Mouse (Mus musculus): ENCODE results near the gene Cd248.
A peak's percentile ranks its signal among the peaks of the same experiment; 100 is the strongest.
"Not testable (repeated sequence)": the region's sequence is repeated elsewhere in the genome, so short reads cannot be mapped to it uniquely, and the experiment has no call there.

Gene Cd248

DNA sequence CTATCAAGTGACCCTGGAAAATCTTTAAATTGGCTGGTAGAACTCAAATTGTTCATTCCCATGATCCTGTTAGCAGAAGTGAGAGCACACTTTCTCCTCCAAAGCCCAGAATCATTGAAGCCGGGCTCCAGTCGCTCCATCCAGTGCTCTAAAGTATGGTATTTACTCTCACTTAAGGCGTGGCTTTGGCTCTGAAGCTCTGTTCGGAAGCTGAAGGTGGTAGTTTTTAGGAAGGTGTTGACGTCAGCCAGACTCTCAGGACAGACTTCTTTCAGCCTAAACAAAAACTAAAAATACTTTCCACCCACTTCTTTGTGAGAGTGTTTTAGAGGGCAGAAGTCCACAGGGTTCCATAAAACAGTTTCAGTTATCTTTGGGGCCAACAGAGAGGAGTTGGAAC is 5.6 kb downstream of the Cd248 start:
- DNase-seq (ENCODE audit: extremely low read depth, low read depth) = no peak

DNA sequence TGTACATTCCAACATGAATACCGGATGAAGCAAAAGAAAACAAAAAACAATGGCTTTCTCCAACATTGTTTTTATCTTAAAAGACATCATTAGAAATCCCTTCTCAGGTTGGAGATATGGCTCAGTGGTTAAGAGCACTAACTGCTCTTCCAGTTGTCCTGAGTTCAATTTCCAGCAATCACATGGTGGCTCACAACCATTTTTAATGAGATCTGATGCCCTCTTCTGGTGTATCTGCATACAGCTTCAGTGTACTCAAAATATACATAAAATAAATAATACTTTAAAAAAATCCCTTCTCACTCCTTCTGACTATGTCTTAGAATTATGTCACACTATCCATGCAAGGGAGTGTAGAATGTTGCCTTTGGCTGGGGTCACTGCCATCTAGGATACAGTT is 11.4 kb downstream of the Cd248 start:
- no peak for DNase-seq (ENCODE audit: extremely low read depth, low read depth)

DNA sequence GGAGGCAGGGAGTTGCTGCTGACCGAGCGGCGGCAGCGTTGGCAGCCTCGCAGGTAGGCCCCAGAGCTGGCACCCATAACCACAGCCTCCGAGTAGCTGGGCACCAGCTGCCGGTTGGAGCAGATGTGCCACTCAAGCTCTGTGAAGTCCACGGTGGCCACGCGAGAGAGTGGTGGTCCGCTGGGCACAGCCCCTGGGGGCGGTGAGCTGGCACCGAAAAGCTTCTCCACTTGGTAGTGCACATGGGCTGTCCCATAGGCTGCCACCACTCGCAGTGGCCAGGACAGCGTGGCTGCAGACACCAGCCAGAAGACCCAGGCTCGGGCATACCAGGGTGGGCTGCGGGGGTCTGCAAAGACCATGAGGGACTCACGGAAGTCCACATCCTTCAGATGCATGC is 14.1 kb downstream of the Cd248 start:
- DNase-seq (ENCODE audit: extremely low read depth, low read depth) = no peak

DNA sequence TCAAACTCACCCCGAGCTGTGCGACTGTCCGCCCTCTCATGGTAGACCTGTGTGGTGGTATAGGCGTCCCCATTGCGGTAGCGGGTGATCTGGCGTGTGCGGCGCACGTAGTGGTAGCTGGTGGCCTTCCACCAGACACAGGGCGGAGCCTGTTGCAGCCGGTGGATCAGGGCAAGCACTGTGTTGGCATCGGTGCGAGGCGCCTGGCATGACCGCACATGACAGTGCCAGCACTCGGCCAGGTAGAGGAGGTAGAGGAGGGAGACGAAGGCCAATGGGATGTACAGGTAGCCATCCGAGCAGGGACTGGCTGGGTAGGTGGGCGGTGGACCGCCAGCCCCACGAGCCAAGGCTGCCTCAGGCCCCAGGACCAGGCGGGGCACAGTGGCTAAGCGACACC is 14.7 kb downstream of the Cd248 start:
- no peak for DNase-seq (ENCODE audit: extremely low read depth, low read depth)

DNA sequence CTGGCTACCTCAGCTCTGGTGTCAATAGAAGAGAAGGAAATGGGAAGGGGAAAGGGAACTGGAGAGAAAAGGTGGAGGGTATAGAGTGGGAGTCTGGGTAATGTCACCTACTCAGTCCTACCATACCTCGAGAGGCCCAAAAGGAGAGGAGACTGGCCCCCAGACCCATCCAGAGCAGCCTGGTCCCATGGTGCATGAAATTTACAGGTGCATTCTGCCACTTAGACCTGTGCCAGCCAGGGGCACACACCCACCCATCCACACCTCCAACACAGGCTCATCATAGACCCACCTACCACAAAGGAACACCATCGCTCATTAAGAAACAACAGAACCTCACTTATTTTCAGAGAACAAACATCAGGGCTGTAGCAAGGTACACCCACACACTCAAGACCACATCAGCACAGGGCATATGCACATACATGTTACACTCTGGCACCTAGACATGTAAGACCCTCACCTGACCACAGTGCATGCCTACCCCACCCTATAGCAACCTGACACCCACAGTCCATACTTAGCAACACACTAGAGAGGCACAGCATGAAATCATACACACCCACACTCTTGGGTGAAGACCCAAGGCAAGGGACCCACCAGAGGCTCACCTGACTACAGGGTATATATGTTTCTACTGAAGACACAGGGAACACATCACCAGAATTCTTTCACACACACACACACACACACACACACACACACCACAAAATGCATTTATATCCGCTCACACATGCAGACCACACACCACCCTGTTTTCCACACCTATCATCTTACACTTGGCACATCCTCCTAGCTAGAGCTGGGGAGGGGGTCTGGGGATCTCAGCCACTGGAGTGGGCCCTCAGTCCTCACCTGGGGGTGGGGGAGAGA is 16.3 kb downstream of the Cd248 start:
- no peak for DNase-seq (ENCODE audit: extremely low read depth, low read depth)

DNA sequence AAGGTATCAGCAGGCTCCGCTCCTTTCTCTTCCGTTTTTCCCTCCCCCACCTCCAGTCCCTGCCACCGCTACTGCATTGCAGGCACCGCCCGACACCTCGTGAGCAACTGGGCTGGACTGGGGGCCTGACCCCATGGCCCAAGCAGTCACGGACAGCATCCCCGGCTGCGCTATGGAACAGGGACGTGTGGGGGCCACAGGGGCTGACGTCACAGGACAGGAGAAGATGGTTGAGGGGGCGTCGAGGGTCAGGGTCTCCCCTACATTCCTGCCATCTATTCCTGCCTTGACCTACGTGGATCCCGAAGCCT is 16.9 kb downstream of the Cd248 start:
- no peak for DNase-seq (ENCODE audit: extremely low read depth, low read depth)

DNA sequence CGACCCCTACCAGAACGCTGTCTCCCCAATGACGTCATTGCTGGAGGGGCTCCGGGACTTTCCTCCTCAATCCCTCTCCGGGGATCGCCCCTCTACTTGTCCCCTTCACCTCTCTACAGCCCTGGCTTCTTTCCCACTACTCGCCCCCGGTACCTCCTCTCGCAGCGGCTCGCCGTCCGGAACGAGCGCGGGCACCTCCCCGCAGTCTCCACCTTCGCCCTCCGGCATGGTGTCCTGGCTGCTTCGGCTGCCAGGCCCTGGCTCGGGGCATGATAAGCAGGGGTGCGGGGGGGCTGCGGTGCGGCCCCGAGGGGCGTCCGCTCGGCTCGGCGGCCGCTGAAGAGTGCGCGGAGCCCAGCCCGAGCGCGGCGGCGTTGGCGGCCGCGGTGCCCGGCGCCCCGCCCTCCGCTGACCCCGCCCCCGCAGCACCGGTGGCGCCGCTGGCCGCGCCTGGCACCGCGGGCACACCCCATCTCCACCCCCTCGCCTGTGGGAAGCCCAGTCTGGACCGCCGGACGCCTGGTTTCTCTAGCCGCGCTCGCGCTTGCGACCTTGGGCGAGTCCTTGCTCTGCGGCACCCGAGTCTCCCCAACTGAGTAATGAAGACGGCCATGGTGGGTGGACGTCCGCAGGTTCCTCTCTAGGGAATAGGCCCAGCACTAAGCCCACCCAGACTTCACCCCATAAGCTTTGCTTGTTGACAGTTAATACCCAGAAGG is 17.4 kb downstream of the Cd248 start, which contains the start of gene Tmem151a:
Gene Tmem151a, minus strand, starts transcription at position 387 of the 719 bp plus-strand sequence.
- DNase-seq (ENCODE audit: extremely low read depth, low read depth) = no peak

DNA sequence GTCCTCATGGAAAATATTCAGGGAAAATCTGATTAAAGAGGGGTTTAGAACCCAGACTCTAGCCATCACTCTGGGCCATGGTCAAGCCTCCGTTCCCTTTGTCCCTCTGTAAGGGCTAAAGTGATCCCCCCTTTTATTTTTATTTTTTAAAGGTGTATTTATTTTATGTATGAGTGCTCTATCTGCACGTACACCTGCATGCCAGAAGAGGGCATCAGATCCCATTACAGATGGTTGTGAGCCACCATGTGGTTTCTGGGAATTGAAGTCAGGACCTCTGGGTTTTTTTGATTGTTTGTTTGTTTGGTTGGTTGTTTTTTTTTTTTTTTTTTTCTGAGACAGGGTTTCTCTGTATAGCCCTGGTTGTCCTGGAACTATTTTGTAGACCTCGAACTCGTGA is 18.7 kb downstream of the Cd248 start:
- DNase-seq (ENCODE audit: extremely low read depth, low read depth) = not testable (repeated sequence)

DNA sequence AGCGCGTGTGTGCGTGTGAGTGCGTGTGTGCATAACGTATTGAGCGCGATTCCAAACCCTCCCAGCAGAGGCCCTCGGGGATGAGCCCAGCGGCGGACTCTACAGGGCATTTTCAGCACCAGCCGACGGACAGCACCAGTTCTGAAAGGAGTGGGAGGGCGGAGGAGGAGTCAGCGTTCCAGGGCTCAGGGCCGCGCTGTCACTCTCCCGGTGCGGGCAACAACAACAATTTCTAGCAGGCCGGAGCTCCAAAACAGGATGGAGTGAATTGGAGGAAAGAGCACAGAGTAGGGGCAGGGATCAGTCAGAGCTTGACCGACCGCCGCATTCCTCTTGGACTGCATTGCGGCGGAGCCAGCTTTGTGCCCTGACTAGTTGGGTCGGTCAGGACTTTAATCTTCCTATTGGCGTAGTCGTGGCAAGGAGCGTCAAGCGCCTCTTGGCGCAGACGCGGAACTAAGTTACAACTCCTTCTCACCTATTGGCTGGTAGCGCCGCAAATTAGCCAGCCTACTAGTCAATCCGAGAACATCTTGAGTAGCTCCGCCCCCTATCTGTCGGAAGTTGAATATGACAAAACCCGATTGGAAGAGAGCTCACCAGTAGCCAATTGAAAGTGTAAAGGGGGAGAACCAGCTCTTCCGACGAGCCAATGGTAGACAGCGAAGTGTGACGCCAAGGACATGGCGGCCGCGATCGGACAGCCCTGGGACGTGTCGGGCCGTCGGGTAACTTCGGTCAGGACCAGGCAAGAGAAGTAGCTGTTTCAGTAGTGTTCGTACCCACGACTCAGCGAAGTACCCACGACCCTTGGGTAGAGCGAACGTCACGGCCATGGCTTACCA is 20.2 kb downstream of the Cd248 start, which contains the start of gene Yif1a:
Gene Yif1a, plus strand, starts transcription at position 655 of the 845 bp plus-strand sequence.
- peak; percentile 100 for DNase-seq (ENCODE audit: extremely low read depth, low read depth)

DNA sequence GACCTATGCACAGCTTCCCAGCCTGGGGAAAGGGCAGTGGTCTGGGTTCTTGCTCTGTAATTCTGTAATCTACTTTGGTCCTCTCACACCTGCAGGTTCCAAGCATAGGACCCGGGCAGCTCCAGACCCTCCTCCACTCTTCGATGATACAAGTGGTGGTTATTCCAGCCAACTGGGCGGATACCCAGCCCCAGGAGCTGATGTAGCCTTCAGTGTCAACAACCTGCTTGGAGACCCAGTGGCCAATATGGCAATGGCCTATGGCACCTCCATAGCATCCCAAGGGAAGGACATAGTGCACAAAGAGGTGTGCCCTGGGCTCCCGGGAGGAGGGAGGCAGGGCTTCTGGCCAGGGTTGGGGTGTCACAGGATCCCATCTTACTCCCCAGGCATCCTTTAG is 21.4 kb downstream of the Cd248 start:
- no peak for DNase-seq (ENCODE audit: extremely low read depth, low read depth)

DNA sequence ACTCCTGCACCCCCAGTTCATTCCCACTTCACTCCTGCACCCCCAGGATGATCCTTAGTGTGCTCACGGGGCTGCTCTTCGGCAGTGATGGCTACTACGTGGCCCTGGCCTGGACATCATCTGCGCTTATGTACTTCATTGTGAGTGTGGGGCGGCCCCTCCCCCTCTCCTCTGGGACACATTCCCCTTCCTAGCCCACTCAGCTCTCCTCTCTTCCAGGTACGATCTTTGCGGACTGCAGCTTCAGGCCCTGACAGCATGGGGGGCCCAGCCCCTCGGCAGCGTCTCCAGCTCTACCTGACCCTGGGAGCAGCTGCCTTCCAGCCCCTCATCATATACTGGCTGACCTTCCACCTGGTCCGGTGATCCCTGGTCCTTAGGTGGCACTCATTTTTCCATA is 24.2 kb downstream of the Cd248 start:
- no peak for DNase-seq (ENCODE audit: extremely low read depth, low read depth)

DNA sequence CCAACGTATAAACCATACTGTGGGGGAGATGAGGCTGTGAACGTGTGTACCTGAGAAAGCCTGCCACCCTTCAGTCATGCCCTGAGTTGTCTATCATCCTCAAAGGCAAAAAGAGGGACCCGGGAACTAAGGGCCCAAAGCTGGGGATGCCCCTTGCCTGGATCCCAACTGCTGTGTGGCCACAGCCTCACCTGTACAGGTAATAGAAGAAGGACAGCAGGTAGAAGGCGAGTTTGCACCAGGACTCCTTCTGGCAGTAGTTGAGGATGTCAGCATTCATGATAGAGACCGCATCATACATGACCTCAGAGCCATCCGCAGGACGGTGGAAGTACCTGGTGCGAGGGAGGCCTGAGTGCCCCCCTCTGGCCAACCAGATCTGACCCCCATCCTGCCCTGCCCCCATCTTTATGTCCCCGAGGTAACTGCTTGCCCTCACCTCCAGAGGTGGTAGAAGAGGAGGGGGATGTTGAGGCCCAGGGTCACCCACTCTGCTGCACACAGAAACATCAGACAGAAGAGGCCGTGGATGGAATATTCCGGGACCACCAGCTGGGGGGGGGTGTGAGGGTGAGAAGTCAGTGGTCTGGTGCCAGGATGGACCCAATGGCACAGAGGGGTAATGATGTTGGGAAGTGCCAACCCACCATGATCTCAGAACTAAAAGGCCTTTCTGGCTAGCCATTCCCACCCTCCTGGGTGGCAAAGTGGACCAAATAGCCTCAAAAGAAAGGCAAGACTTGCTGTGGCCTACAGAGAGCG is 25.8 kb downstream of the Cd248 start:
- DNase-seq (ENCODE audit: extremely low read depth, low read depth) = no peak

DNA sequence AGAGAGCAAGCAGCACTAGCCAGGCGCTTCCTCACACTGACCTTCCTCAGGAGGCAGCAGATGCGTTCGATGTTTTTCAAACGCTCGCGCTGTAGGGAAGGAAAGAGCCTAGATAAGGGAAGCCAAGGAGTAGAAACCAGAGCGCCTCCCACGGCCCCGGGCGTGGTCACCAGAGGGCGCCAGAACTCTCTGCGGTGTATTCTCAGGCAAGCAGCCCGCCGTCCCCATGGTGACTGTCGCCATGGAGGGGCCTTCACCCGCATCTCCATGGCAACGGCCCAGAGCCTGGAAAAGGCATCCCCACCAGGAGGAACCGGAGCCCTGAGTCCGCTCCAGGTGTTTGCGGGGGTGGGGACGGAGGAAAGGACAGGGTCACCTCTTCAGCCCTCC is 26.4 kb downstream of the Cd248 start:
- peak; percentile 82 for DNase-seq (ENCODE audit: extremely low read depth, low read depth)

DNA sequence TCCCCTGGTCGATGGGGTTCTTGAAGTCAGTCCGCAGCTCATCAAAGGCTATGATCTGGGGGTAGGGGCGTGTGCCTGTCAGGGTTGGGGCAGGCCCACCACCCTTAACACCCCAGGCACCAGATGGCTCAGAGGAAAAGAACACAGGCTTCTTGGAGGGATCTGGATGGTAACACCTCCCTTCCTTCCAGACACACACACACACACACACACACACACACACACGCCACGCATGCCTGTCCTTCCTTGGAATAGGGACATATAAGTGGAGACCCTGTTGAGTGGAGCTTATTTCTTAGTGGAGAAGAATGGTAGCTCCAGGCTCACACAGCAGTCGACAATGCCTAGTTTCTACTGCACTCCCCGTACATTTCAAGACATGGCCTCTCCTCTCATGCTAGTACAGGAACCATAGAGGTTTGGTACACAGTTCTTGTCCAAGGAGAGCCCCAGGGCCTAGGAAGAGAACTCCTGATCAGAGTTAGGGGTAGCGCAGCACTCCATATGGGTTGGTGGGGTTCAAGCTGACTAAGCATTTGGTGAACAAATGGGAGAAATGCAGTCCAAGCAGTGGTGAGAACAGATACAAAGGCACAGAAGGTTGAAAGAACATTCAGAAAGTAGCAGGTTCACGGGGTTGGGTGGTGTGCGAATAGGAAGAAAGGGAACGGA is 27.0 kb downstream of the Cd248 start:
- DNase-seq (ENCODE audit: extremely low read depth, low read depth) = no peak

DNA sequence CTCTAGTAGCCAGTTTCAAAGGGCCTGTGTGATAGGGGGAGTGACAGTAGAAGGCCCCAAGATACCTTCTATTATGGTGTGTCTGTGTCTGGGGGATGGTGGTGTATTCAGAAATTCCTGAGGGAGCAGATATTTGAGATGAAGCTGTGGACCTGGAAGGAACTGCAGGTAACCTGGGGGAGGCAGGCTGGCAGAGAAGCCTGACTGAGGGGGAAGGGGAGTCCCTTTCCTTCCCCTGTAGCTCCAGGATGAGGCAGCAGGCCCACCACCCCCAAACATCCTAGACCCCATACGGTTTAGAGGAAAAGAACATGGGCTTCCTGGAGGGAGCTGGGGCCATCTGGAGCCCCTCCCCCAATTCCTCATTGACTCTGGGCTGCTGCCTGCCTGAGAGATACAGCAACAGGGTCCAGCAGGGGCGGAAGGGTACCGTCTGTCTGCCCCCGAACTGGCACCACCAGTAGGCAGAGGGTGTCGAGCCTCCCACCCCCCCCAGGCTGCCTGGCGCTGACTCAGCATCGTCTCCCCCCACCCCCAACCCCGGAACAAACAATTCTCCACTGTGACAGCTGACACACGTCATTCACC is 28.1 kb downstream of the Cd248 start:
- no peak for DNase-seq (ENCODE audit: extremely low read depth, low read depth)

DNA sequence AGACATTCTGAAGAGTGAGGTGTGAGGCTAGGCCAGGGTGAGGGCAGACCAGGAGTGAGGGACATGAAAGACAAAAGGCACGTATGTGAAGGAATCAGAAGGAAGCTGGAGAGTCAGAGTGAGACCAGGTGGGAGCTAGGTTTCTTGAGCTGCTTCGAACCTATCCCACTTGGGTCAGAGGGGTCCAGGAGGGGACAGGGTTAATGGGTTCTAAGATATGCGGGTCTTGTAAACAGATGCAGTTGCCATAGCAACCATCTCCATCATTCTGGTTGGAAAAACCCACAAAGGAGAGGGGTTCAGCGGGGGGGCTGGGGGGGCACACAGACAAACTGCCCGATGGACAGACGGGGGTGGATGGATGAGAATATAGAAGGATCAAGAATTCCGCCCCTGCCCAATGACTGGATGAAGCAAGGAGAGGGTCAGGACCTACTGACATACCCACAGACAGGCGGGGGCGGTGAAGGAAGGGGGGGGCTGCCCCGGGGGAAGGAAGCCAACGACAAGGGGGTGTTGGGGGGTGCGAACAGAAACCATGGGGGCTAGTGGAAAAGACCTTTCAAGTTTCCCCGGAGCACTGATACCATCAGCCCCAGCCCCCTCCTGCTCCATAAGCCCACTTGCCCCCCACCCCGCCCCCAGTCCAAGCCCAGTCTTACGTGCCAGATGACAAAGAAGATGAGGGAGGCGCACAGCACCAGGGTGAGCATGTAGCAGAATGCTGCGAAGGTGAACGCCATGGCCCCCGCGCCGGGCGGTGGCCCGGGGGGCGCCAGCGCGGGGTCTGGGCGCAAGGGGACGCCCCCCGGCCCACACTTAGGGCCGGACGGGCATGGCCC is 29.9 kb downstream of the Cd248 start:
- DNase-seq (ENCODE audit: extremely low read depth, low read depth) = no peak

DNA sequence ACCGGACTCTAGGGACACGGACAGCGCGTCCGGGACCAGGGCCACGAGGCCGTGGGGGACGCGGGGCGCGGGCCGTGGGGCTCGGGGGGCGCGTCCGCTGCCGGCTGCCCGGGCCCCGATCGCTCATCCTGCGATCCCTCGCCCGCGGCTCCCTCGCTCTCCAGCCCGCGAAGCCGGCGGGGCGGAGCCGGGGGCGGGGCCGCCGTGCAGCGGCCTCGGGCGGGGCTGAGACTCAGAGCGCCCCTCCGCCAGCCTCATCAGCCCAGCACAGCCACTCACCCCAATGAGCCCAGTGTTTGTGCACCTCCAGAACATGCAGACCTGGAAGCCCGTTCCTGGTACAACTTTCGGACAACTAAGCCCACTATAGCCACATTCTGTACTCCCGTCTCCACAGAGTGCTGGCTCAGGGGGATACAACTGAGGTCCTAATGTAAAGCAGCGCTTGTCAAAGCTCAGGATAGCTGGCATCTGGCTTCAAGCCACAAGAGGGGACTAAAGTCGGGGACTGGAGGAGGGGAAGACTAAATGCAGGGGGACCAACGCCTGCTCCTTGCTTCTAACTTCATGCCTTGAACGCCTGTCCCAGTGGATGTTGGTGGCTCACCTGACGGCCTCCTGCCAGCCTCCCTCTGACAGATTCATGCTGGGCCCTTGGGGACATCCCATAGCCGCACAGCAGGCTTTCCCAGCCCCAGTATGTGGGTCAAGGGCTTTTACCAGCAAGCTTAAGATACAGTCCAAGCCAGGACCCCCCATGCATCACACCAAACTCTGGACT is 30.7 kb downstream of the Cd248 start, which contains the start of gene Cnih2:
Gene Cnih2, minus strand, starts transcription at position 159 of the 781 bp plus-strand sequence.
- DNase-seq (ENCODE audit: extremely low read depth, low read depth) = no peak

DNA sequence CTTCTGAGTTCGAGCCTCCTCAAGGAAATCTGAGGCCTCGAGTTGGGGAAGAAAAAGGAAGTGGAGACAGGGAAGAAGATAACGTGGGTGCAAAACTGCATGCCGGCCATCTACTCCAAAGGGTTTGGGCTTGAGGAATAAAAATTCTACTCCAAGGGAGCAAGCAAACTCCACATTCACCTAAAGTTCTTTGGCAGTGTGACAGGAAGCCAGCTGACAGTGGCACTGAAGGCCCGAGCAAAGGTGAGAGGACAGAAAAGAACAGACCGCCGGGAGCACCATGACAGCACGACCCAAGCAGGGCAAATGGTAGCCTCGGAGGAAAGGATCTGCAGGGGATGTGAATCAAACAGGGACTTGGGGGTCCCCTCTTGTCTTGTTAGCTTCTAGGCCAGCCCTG is 38.2 kb downstream of the Cd248 start:
- no peak for DNase-seq (ENCODE audit: extremely low read depth, low read depth)

Data from MEL-GATA-1-ER (cell line).